Mouse (Mus musculus): Measurements from ENCODE around the gene Dchs1. TPM values are rescaled to one million over a fixed set of nuclear protein-coding genes. Genes with fewer than 3 reads are reported as not detected.

Gene Dchs1
- not detected for polyA plus RNA-seq (2017; shearing (Covaris generic))

GRCm38 (mm10) chr7:105787285-105788140 lies at the start of gene Dchs1:
TSS of gene Dchs1 (minus strand) at chr7:105787654.
- no peak for ATAC-seq

- ATAC-seq, result no peak
These were observed 36.8 kb upstream of the Dchs1 start for GRCm38 (mm10) chr7:105824281-105824680.

- no peak for ATAC-seq
These were observed 31.0 kb upstream of the Dchs1 start for GRCm38 (mm10) chr7:105818483-105818882.

- peak; percentile 66 for ATAC-seq
These were observed 29.3 kb upstream of the Dchs1 start for GRCm38 (mm10) chr7:105816736-105817135.

- no peak for ATAC-seq
These were observed 25.9 kb upstream of the Dchs1 start for GRCm38 (mm10) chr7:105813326-105813725.

GRCm38 (mm10) chr7:105812566-105812965 lies 25.1 kb upstream of the Dchs1 start:
- no peak for ATAC-seq

GRCm38 (mm10) chr7:105811516-105811915 lies 24.1 kb upstream of the Dchs1 start:
- ATAC-seq, result no peak

GRCm38 (mm10) chr7:105810877-105811489 lies 23.5 kb upstream of the Dchs1 start, which contains the start of gene Mrpl17:
TSS of gene Mrpl17 (minus strand) at chr7:105811099.
- peak; percentile 96 for ATAC-seq

GRCm38 (mm10) chr7:105810280-105810876 lies 22.9 kb upstream of the Dchs1 start:
- ATAC-seq, result no peak

- ATAC-seq, result no peak
These were observed 22.4 kb upstream of the Dchs1 start for GRCm38 (mm10) chr7:105809836-105810235.

GRCm38 (mm10) chr7:105808385-105808784 lies 20.9 kb upstream of the Dchs1 start:
- no peak for ATAC-seq

GRCm38 (mm10) chr7:105806716-105807115 lies 19.3 kb upstream of the Dchs1 start:
- ATAC-seq, result no peak

- no peak for ATAC-seq
These were observed 18.7 kb upstream of the Dchs1 start for GRCm38 (mm10) chr7:105806125-105806524.

GRCm38 (mm10) chr7:105803428-105803827 lies 16.0 kb upstream of the Dchs1 start:
- no peak for ATAC-seq

- no peak for ATAC-seq
These were observed 15.3 kb upstream of the Dchs1 start for GRCm38 (mm10) chr7:105802771-105803170.

GRCm38 (mm10) chr7:105802312-105802711 lies 14.9 kb upstream of the Dchs1 start:
- no peak for ATAC-seq

- ATAC-seq, result no peak
These were observed 9.5 kb upstream of the Dchs1 start for GRCm38 (mm10) chr7:105796972-105797371.

GRCm38 (mm10) chr7:105795759-105796366 lies 8.4 kb upstream of the Dchs1 start:
- ATAC-seq, result no peak

GRCm38 (mm10) chr7:105793701-105794100 lies 6.2 kb upstream of the Dchs1 start:
- no peak for ATAC-seq

GRCm38 (mm10) chr7:105791147-105791546 lies 3.7 kb upstream of the Dchs1 start:
- no peak for ATAC-seq

- ATAC-seq, result no peak
These were observed 759 bp downstream of the Dchs1 start for GRCm38 (mm10) chr7:105786506-105787284.

- ATAC-seq, result no peak
These were observed 2.9 kb downstream of the Dchs1 start for GRCm38 (mm10) chr7:105784556-105784955.

All from activated CD4-positive, CD25-positive, alpha-beta regulatory T cell, adult 4 months (primary cell).